Mouse (Mus musculus) mesoderm, embryonic 11.5 days (tissue): ENCODE data around the gene Slc24a4.

Source experiments
- DNase-seq: peaks from one replicate; pipeline ENCODE4 v3.0.0-alpha.2; 2012; ENCODE audit warnings: low read depth, low spot score

Gene Slc24a4

DNA sequence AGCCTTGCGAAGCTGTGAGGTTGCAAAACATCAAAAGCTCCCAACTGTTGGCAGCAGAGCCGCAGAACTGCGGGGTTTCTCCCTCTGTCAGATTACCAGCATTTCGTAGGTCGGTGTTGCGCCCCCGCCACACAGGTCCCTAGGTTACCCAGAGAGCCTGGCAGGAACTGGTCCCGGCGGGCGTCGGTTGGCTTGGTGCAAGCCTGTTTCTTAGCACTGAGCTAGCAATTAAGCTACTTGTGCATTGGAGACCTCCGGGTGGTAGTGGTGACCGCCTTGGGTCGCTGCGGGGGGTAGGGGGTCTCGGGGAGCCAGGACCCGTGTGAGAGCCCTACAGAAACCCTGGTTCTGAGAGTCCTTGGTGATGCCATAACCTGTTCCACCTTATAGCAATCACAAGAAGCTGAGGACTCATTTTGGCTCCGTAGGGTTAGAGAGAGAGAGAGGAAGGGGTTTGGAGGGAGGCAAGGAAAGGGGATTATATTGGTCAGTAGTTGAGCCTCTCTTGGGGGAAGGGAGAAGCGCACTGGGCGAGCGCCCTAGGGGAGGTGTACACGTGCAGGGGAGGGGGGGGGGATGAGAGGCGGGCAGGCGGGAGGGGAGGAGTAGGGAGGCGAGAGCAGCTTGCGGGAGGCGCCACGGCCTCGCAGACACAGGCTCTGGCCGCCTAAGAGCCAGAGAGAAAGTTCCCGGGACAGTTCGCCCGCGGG is at the start of gene Slc24a4:
Slc24a4 (plus strand) TSS at position 653 of the 710 bp plus-strand sequence.
- DNase-seq, result peak; percentile 13

DNA sequence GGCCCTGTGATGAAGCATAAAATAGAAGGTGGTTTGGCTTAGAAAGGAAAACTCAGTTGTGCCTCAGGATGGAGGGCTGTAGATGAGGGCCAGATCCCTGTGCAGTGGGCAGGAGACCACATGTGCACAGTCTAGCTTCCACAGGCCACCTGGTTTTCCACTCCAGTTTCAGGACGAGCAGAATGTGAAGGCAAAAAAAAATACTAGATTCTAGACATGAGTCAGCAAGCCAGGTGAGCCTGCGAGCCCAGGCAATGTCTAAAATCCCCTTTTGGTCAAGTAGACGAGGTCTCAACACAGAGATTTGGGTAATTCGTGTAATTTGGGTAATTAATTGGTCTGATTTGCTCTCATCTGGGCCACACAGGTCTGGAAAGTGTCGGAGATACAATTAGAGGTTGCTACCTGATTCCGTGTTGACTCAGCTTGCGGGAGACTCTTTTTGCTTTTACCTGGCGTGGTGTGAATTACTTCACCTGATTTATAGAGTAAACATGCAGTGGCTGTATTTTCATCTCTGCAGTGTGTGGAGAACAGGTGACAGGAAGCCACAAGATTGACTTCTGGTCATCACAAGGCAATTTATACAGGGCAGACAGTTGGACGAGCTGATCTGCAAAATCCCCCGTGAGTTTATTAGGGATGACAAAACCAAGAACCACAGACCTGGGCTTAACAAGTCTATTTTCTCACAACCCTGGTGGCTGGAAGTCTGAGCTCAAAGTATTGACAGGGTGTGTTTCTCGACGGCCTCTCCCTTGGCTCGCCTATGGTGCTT is 45.7 kb upstream of the Slc24a4 start:
- no peak for DNase-seq

DNA sequence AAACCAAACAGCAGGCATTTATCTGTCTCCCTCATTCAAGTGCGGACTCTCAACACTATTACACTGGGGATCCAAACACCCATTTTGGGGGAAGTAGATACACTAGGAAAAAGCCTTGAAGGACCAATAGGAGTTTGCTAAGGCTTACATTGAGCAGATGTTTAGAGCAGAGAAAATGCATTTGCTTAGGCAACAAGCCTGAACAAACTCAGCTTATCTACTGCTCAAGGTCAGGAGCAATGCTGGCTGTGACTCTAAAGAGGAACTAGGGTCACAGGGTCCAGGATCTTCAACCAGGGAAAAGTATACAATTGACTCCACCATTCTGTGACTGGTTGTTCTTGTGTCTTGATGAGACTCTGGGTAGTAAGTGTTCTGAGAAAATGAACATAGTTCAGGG is 38.0 kb upstream of the Slc24a4 start:
- DNase-seq, result no peak

DNA sequence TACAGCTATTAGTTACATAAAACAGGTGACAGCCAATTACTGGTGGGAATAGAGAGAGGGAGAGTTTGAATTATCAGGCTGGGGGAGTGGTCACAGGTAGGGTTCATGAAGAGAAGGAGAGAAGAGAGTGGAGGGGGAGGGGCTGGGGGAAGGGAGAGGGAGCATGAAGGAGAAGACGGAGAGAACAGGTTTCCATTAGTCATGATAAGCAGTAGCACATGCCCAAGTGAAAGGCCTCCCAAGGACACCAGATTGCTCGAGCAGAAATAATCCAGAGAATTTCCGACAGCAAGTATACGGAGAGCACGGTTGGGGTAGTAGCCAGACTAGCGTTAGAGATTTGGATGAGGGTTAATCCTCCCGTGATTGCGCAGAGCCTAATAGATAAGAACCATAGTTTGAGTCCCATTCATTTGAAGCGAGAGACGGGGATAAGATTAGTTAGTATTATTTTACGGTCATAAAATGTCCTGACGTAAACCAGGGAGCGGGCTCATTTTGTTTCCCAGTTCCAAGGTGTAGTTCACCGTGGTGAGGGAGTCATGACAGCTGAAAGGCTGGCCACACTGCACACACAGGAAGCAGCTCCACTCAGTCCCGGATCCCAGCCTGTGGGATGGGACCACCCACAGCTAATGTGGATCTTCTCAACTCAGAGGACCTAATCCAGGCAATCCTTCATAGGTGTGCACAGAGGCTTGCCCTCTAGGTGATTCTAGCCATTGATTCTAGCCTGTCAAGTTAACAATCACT is 36.0 kb upstream of the Slc24a4 start:
- no peak for DNase-seq

DNA sequence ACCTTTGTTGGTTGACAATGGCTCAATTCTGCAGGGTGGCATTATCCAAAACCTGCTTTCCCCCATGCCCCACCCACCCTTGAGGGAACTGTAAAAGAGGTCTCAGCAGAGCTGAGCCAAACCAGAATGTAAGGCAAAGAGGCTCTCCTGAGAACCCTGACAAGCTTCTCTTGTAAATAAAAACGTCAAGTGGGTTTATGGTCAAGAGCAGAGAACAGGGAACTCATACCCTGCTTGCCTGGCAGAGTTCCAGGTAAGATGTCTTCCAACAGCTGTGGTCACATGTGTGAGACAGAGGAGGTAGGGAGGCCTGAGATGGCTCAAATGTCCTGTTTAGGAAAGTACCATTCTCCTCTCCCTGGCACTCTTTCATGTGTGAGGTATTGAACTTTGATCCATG is 22.5 kb upstream of the Slc24a4 start:
- no peak for DNase-seq

DNA sequence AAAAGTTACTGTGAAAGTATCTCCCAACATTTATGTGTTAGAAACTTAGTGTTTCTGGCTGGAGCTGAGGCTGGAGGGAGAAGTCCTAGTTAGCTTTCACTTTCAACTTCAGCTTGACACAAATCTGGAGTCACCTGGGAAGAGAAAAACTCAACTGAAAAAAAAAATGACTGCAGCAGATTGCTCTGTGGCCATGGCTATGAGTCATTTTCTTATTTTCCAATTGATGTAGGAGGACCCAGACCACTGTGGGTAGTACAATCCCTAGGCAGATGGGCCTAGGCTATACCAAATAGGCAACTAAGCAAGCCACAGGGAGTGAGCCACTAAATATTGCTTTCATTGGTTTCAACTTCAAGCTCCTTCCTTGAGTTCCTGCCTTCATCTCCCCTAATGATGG is 19.7 kb upstream of the Slc24a4 start:
- no peak for DNase-seq

DNA sequence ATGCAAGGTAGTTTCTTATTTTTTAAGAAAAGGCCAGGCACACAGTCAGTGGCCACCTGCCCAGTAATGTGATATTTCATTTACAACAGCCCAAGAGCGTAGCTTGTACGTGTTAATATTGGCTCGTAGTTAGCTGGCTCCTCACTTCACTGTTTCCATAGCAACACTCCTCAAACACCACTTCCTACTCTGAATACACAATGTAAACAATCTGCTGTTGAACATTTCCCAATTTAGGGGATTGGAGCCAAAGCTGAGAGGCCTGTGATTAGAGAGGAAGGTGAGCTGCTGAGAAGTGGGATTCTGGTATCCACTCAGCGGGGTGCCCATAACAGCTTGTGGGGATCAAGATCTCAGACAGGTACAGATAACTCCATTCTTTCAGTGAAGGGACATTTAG is 16.0 kb upstream of the Slc24a4 start:
- no peak for DNase-seq

DNA sequence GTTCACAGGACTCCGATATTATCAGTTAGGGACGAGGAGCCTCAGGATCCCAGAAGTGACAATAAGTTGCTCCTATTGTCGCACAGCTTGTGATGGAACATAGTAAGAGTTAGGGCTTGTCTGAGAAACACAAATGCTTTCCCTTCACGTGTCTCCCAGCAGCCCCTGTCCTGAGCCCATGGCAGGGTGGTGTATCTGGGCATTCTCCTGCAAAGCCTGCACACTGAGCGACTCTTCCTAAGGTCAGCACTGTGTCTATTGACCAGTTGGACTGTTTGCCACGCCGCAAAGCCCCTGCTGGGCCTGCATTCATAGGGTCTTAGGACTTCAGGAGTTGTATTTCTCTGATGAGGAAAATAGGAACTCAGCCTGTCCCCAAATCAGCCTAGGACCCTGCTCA is 15.6 kb upstream of the Slc24a4 start:
- DNase-seq, result no peak

DNA sequence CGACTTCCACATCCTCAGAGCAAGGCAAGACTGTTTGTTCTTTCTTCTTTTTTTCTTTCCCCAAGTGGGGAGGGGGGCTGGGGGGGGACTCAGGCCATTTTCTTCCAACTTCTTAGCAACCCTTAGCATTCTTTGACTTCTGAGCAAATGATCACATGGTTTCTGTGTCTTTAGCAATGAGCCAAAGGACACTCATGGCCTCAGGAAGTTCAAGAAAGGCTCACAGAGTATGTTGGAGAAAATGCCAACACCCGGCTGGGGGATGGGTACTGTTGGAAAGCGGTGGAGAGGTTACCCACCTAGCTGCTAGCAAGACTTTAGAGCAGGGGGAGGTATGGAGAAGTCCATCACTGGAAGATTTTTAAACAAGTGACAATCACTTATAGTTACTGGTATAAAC is 15.1 kb upstream of the Slc24a4 start:
- no peak for DNase-seq

DNA sequence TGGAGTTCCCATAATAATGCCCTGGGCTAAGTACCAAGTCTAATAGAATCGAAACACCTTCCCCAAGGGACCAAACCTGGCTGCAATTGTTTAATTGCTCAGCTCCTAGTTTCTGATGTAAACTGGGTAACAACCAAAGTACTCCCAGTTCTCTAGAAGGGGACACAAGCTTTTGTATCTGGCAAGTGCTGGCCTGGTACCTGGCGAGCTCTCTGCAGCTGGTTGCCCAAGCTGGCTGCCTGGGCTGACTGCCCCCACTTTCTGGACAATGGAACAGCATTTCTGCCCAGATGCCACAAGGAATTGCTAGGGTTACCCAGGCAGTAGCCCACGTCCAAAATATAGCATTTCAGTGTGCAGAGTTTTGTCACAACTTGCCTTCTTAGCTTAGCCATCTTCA is 12.0 kb upstream of the Slc24a4 start:
- DNase-seq, result no peak

DNA sequence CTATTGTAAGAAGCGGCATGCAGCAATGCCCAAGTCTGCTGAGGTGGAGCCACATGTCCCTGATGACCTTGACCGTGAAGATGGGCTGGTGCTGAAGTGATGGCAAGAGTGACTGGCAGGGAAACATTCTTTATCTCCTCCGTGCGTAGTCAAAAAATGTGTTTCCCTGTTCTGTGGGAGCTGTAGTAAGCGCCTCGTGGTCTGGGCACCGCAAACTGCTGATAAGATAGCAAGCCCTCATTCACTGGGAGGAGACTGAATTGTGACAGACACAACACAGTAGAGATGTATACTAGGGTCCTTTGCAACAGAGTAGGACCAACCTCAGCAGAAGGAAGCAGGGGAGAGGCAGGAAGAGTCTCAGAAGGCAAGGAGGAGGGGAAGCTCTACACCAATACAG is 10.5 kb upstream of the Slc24a4 start:
- no peak for DNase-seq

DNA sequence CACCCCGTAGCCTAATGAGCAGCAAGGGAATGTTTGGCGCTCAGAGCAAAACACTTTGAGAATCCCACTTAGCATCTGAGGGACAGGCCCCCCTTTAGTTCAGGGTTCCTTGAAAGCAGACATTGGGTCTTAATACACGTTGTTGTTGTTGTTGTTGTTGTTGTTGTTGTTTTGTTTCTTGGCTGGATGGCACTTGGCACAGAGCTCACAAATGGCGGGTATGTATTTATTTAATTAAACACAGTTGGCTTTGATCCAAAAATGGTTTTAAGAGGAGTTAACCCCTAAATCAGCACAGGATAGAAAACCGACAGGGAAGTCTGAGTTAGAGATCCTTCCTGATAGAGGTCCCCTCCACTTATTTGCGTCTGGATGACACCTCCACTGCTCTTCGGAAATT is 932 bp upstream of the Slc24a4 start:
- DNase-seq, result no peak

DNA sequence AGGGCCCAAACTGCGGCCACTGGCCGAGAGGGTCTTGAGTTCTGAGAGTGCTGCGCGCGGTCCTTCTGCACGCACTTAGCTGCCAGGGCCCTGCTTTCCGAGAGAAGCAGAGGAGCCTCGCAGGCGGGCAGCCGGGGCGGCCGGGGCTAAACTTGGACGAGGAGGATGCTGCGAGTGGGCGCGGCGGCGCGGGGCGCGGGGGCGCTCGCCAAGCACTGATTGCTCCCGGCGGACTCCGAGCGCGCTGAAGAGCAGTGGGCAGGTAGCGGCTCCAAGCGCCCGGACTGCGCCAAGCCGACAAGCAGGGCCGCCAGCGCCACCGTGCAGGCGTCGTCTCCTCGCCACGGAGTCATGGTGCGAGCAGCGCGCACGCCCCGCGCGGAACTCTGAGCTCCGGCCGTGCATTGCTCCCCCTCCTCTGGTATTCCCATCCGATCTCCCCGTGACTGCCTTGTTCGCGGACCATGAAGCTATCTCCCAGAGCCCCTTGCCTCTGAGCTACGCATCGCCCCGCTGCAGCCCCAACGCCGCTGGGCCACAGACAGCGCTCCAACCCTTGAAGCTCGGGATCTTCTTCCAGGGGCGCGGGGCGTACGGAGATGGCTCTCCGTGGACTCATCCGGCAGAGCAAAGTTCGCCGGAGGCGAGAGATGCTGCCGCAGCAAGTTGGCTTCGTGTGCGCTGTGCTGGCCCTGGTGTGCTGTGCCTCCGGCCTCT is 416 bp downstream of the Slc24a4 start:
- DNase-seq, result peak; percentile 39

DNA sequence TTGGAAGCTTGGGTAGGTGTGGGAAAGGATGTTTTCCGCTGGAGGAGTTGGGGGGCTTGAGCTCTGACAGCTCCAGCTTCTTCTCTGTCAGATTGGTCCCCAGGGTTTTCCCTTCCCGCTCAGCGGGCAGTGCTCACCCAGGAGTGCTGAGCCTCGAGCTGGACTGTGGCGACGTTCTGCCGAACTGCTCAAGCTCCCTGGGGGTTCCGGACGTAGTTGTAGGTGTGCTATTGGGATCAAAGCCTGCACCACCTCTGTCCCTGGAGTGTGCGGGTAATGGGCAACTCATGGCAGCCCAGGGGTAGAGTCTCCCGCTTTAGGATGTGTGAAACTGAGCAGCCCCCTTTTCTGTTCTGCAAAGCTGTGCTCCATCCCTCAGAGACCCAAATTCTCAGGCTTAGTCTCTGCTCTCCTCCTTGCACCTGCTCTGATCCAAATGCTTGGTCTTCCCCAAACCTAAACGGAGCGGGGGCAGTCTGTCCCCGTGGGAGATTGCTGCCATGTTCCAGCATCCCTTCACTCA is 1.0 kb downstream of the Slc24a4 start:
- DNase-seq, result peak; percentile 4

DNA sequence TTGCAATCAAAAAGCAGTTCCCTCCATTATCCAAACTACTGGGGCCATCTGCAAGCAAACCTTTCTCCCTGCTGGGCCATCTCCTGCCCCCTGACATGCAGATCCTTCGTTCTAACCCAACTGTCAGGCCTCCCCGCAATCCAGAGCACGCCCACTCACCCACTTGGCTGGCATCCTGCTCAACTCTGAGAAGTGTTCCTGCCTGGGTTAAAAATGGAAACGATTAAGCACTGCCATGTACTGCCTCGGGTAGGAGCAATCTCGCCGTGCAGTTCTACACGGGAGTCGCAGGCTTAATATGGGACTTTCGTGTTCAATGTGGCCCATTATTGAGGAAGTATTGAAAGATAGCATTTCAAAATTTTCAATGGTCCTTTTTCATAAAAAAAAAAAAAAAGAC is 11.2 kb downstream of the Slc24a4 start:
- no peak for DNase-seq

DNA sequence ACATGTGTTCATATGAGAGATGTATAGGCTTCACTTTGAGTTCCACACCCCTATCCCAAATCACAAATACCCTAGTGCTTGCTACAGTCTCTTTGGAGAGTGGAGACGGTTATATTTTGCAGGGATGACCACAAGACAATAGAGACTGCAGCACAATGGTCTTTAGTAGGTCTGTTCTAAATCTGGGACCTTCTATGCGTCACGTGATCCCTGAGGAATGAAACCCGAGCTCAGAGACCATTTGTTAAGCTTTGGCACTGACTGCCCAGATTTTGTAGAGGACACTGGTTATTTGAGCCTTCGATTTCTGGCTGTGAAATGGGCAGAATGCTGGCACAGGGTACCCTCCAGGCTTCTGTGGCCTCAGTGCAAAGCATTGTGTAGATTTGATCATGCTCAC is 12.8 kb downstream of the Slc24a4 start:
- DNase-seq, result no peak

DNA sequence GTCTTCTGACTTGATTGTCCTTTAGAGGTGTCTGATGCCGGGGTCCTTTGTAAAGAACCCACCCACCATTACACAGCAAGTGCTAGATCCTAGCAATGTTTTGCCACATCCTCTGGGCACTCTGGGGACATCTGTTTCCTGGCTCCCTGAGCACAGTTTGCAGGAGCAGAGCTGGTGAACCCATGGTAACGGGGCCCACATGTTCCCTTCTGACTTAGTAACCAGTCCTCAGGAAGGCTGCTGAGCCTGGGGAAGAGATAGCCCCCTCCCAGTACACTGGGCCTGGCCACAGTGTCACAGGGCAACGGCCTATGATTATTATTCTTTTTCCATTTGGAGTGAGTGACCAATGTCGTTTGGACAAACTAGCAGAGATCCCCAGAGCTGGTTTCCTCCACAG is 19.1 kb downstream of the Slc24a4 start:
- DNase-seq, result no peak

DNA sequence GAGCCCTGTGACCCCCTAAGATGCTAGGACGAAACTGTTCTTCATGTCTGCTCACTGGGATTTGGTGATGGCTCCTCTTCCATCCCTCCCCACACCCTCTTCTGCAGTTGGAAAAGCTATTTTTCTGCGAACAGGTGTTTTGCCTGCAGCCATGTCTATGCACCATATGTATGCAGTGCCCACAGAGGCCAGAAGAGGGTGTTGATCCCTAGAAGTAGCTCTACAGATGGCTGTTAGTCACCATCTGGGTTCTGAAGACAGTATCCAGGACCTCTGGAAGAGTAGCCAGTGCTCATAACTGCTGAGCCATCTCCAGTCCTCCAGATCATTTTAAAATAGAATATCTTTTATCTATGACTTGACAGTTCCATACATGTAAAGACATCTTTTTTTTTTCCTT is 20.2 kb downstream of the Slc24a4 start:
- DNase-seq, result no peak

DNA sequence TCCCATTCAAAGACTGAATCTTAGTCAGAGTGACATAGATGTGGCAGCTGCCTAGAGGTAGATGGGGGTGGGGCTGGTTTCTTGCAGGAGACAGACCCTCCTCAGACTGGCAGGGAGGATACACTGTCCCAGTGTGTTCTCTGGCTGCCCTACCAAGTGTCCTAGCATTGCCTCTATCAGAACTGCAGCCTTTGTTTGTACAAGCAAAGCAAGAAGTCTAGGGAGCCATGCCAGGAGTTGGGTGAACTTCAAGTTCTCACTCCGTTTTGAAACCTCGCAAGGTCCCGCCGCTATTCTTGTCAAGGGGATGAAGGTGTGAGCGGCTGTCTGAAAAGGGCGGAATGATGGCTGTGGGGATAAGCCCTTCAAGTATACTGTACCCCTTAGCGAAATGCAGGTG is 22.7 kb downstream of the Slc24a4 start:
- no peak for DNase-seq

DNA sequence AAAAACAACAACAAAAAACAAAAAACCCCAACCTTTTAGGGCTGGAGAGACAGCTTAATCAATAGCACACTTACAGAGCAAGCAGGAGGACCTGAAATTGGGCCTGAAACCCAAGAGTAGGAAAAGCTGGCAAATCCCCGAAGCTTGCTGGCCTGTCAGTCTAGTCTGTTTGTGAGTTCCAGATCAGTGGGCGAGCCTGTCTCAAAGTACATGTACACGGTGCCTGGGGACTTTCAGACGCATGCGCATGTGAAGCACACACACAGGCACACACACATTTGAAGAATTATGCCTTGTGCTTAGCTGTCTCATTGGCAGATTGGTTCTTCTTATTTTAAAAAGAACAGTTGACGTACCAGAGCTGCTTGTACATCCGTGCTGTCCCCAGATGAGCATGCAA is 25.3 kb downstream of the Slc24a4 start:
- no peak for DNase-seq

DNA sequence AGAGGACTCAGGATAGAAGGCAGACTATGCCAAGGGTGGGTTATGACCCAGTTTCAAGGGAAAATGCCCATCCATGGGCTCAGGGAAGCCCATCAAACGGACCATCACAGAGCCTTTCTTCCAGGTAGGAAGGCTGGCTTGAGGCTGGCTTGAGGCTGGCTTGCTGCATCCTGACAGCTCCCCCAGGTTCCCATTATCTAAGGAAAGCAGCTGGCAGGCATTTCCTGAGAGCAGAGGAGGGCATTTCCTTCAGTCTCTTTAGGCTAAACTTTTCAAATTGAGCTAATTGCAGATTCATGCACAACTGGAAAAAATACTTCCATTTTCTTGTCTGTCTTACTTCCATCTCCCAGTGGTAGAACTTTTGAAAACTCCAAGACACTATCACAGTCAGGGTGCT is 26.3 kb downstream of the Slc24a4 start:
- DNase-seq, result no peak

DNA sequence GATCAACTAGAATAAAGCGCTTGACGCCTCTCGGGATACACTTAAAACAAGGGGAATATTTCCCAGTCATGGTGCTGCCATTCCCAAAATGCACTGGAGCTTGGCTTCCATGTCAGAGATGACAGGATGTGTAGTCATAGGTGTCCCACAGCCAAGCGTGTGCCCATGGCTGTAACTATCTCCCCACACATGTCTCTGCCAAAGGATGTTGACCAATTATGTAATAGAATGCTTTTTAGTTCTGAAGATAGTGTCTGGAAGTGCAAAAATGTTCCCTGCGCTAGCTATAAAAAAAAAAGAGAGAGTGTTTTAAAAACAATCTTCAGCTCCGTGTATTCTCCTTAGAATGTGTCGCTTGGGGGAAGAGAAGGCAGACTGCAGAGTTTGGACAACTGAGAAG is 36.1 kb downstream of the Slc24a4 start:
- DNase-seq, result no peak
